Mouse (Mus musculus) ES-Bruce4 (cell line): ENCODE measurements around the gene Gm28048. TPM values are rescaled to one million over a fixed set of nuclear protein-coding genes. Genes with fewer than 3 reads are reported as not detected.
A peak's percentile ranks its signal among the peaks of the same experiment; 100 is the strongest.

Experiments used
- H3K27ac ChIP-seq: 2 replicates; pipeline ENCODE4 v1.5.1; 2012; ENCODE audit warnings: low read length, inconsistent platforms; ENCODE audit not compliant: insufficient read depth
- H3K27me3 ChIP-seq: 2 replicates; pipeline ENCODE4 v1.6.1; 2012; ENCODE audit warnings: mild to moderate bottlenecking, low read length, inconsistent platforms; ENCODE audit not compliant: control insufficient read depth, poor library complexity, insufficient read depth, severe bottlenecking
- H3K36me3 ChIP-seq: 2 replicates; pipeline ENCODE4 v1.6.1; 2012; ENCODE audit warnings: inconsistent platforms, mild to moderate bottlenecking, low read length, moderate library complexity; ENCODE audit not compliant: control insufficient read depth, poor library complexity, insufficient read depth, severe bottlenecking
- H3K4me1 ChIP-seq: one replicate; pipeline ENCODE4 v1.8.1; 2011; ENCODE audit warnings: low read length; ENCODE audit not compliant: control insufficient read depth, insufficient read depth
- H3K4me3 ChIP-seq: 2 replicates; pipeline ENCODE4 v1.5.1; 2011; ENCODE audit warnings: low read depth, mild to moderate bottlenecking, low read length
- H3K9ac ChIP-seq: 2 replicates; pipeline ENCODE4 v1.6.1; 2012; ENCODE audit warnings: low read depth, mild to moderate bottlenecking, inconsistent platforms; ENCODE audit not compliant: poor library complexity, severe bottlenecking
- H3K9me3 ChIP-seq: replicated peaks from 2 replicates; pipeline ENCODE4 v1.6.1; 2012; ENCODE audit warnings: mild to moderate bottlenecking, low read length, inconsistent platforms; ENCODE audit not compliant: control insufficient read depth, poor library complexity, insufficient read depth, severe bottlenecking
- CTCF ChIP-seq: IDR thresholded peaks from one replicate; pipeline ENCODE4 v1.8.1; 2011; ENCODE audit warnings: low read depth, low read length
- EP300 ChIP-seq: IDR thresholded peaks from 2 replicates; pipeline ENCODE4 v1.6.1; 2011; ENCODE audit warnings: low read depth, low read length; ENCODE audit not compliant: insufficient read depth
- POLR2A ChIP-seq: IDR thresholded peaks from one replicate; pipeline ENCODE4 v1.8.1; 2011; ENCODE audit warnings: low read length; ENCODE audit not compliant: insufficient read depth
- polyA plus RNA-seq: library from polyadenylated mRNA; stranded (reverse); fragments of >200 nt; gene quantifications from 2 replicates; pipeline ENCODE4 v1.2.4, GENCODE M21; 2011; ENCODE audit warnings: low read depth; ENCODE audit not compliant: missing spikeins, insufficient read depth, insufficient read length

Gm28048 gene
- polyA plus RNA-seq, 1 experiment, result 33.6 TPM

DNA sequence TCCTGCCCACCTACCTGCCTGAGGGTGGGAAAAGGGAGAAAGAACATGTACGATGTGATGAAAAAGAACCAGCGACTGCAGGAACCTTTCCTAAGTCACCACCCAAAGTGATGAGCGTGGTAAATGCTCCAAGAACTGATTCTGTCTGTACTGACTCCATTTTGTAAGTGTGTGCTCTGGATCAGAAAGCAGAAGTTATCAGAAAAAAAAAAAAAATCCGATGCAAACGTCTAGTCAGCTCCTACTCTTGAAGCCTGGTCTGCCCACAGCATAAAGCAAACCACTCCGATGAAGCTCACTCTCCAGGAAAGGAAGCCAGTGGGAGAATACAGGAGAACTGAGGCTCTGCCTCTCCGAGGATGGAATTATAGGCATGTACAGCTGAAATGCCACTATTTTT lies 29.2 kb downstream of the Gm28048 start:
- Histone ChIP-seq H3K36me3 (peaks cover 4% of the 10 kb centered on the region), H3K9ac (no peak overlapping the region), H3K4me3 (no peak overlapping the region), H3K9me3 (no peaks in the 10 kb centered on the region), H3K4me1 (peaks cover 2% of the 10 kb centered on the region), H3K27me3 (no peaks in the 10 kb centered on the region), H3K27ac (no peak overlapping the region)
- TF ChIP-seq CTCF (no peak), POLR2A (no peak), EP300 (no peak)

DNA sequence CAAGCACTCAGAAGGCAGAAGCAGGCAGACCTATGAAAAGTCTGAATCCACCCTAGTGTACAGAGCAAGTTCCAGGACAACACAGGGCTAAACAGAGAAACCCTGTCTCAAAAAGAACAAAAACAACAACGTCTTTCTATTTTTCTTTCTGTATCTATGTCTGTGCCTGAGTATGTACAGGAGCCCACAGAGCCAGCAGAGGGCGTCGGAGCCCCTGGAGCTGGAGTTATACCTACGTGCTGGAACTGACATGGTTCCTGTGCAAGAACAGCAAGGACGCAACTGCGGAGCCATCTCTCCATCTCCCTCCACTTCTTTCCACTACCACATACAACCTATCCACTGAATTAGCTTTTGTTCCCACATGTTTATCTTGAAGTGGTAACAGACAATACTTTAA lies 31.8 kb downstream of the Gm28048 start:
- Histone ChIP-seq H3K4me3 (no peak overlapping the region), H3K27me3 (no peaks in the 10 kb centered on the region), H3K9me3 (no peaks in the 10 kb centered on the region), H3K36me3 (no peaks in the 10 kb centered on the region), H3K4me1 (peaks cover 5% of the 10 kb centered on the region), H3K9ac (no peak overlapping the region), H3K27ac (peak overlapping the region; percentile 49; the same call in 1 of the 2 replicates)
- no peak for TF ChIP-seq POLR2A
- TF ChIP-seq CTCF, result peak; percentile 55

- Histone ChIP-seq H3K4me3 (no peak overlapping the region), H3K9me3 (no peaks in the 10 kb centered on the region), H3K9ac (no peak overlapping the region), H3K27me3 (no peaks in the 10 kb centered on the region), H3K27ac (peak overlapping the region; percentile 93), H3K36me3 (no peaks in the 10 kb centered on the region), H3K4me1 (peaks cover 5% of the 10 kb centered on the region)
- peak; percentile 91 for TF ChIP-seq EP300
- TF ChIP-seq POLR2A, result no peak
These were observed 32.8 kb downstream of the Gm28048 start for GRCm38 (mm10) chr11:22949101-22949500.

GRCm38 (mm10) chr11:22938983-22939382 lies 42.9 kb downstream of the Gm28048 start:
- no peak overlapping the region for H3K9ac ChIP-seq
- H3K9me3 ChIP-seq, result no peaks in the 10 kb centered on the region
- peaks cover 7% of the 10 kb centered on the region for H3K4me1 ChIP-seq
- H3K36me3 ChIP-seq, result no peaks in the 10 kb centered on the region
- no peaks in the 10 kb centered on the region for H3K27me3 ChIP-seq
- H3K27ac ChIP-seq, result no peak overlapping the region
- no peak overlapping the region for H3K4me3 ChIP-seq
- TF ChIP-seq EP300, result no peak
- TF ChIP-seq POLR2A, result no peak

- Histone ChIP-seq H3K27me3 (no peaks in the 10 kb centered on the region), H3K27ac (no peak overlapping the region), H3K4me1 (peaks cover 7% of the 10 kb centered on the region), H3K9me3 (no peaks in the 10 kb centered on the region), H3K4me3 (no peak overlapping the region), H3K36me3 (no peaks in the 10 kb centered on the region), H3K9ac (no peak overlapping the region)
- no peak for TF ChIP-seq EP300
- TF ChIP-seq POLR2A, result no peak
- no peak for TF ChIP-seq CTCF
These were observed 44.1 kb downstream of the Gm28048 start for GRCm38 (mm10) chr11:22937716-22938316.

- TF ChIP-seq CTCF (no peak), POLR2A (no peak), EP300 (no peak)
- Histone ChIP-seq H3K9ac (no peak overlapping the region), H3K27me3 (no peaks in the 10 kb centered on the region), H3K4me3 (no peak overlapping the region), H3K4me1 (peaks cover 7% of the 10 kb centered on the region), H3K9me3 (no peaks in the 10 kb centered on the region), H3K27ac (peak overlapping the region; percentile 37; the same call in 1 of the 2 replicates), H3K36me3 (no peaks in the 10 kb centered on the region)
These were observed 45.3 kb downstream of the Gm28048 start for GRCm38 (mm10) chr11:22936446-22937125.
